Mouse (Mus musculus) testis, adult 10 weeks (tissue): ENCODE results near the gene Hao2. TPM values are rescaled to one million over a fixed set of nuclear protein-coding genes. Genes with fewer than 3 reads are reported as not detected.

Source experiments
- polyA plus RNA-seq: library from polyadenylated mRNA; stranded (reverse); fragments of 350-450 nt; fragmentation: Illumina TruSeq; extraction: RNeasy Lipid Tissue Mini Kit (QIAGEN cat#74804); gene quantifications from one replicate; pipeline ENCODE4 v1.2.3, GENCODE M21; 2014; ENCODE audit warnings: low read depth, low replicate concordance

Gene Hao2
- 6.0 TPM for polyA plus RNA-seq

DNA sequence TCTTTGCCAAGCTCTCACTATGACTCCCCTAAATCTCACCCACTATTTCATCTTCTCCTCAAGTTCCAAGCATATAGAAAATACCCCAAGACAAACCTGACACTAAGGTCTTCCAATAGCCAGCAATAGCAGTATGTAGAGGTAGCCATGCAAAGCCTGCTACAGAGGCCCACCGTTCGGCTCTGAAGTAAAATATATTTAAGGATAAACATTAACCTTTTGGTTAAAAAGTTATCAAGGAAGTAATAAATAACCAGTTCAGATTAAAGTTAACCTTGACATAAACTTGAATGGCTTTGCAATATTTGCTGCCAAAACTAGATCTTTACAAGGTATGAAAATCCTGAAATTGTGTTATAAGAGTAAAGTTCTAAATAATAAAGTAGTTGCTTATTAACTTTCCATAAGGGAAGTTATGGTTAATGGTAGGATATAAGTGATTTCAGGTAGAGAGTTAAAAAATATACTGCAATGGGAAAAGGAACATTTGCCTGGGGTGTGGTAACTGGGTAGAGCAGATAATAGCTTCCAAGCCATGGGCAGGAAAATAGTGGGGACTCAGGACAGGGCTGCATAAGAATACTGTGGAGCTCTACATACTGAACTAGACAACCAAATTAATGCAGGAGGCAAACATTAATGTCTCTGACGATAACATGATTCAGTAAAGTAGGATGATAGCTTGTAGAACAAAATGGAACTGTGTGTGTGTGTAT lies at the start of gene Hao2:
Gene Hao2, minus strand, starts transcription at position 183 of the 716 bp plus-strand sequence.

DNA sequence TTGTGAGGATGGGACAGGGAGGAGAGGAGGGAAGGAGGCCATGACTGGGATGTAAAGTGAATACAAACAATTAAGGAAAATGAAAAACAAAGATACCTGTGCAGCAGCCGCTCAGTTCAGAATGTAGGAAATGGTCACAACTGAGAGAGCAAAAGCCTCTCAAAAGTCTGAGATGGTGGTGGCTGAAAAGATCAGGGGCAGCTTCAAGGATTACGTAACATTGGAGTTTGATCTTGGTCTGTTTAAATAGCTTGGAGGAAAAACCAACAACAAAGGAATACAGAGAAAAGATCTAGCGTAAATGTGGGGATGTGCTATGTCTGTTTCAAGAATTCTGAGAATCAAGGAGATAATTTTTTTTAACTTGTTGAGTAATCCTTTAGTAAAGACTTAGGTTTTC lies 33.5 kb downstream of the Hao2 start, which contains the start of gene Hsd3b1:
Gene Hsd3b1, minus strand, starts transcription at position 219 of the 400 bp plus-strand sequence.

Other genes with a start within 250 kb of the Hao2 start
- not detected for gene Hsd3b2, start 168.7 kb downstream of the Hao2 start, polyA plus RNA-seq
- gene Hsd3b3, start 130.1 kb downstream of the Hao2 start, polyA plus RNA-seq, result not detected
- 127 TPM for gene Hsd3b6, start 78.8 kb downstream of the Hao2 start, polyA plus RNA-seq
- 89.6 TPM for gene Hsd3b1, start 33.4 kb downstream of the Hao2 start, polyA plus RNA-seq
- 1.6 TPM for gene Wars2, start 247.8 kb upstream of the Hao2 start, polyA plus RNA-seq